Mouse (Mus musculus): Measurements from ENCODE around the gene Cables2. TPM values are rescaled to one million over a fixed set of nuclear protein-coding genes. Genes with fewer than 3 reads are reported as not detected.

Cables2 gene
- polyA plus RNA-seq, 1 experiment from 2014 or later: 22.9 TPM

- Histone ChIP-seq H3K4me1 (ENCODE audit: control insufficient read depth, insufficient read depth, low read length) (no peaks in the 10 kb centered on the region), H3K9ac (ENCODE audit: low read length) (no peak overlapping the region), H3K27me3 (ENCODE audit: control insufficient read depth, insufficient read depth, low read length) (no peaks in the 10 kb centered on the region), H3K9me3 (ENCODE audit: control insufficient read depth, low read length) (no peaks in the 10 kb centered on the region), H3K4me2 (ENCODE audit: low read depth) (no peak overlapping the region), H3K4me3 (ENCODE audit: low read depth, low read length) (no peak overlapping the region), H3K36me3 (ENCODE audit: control insufficient read depth, insufficient read depth, low read length) (no peaks in the 10 kb centered on the region), H3K27ac (ENCODE audit: low read depth, low read length) (no peak overlapping the region)
- WGBS: 88% methylated on average over 5 of the region's 5 CpGs
- DNase-seq (ENCODE audit: low spot score): no peak
- no peak for ATAC-seq (ENCODE audit: insufficient read depth, low FRiP score, low TSS enrichment)
Measured at GRCm38 (mm10) chr2:180291566-180291965, 18.3 kb upstream of the Cables2 start.

GRCm38 (mm10) chr2:180290503-180290902 lies 17.2 kb upstream of the Cables2 start:
- no peak for ATAC-seq (ENCODE audit: insufficient read depth, low FRiP score, low TSS enrichment)
- Histone ChIP-seq H3K9me3 (ENCODE audit: control insufficient read depth, low read length) (no peaks in the 10 kb centered on the region), H3K4me2 (ENCODE audit: low read depth) (no peak overlapping the region), H3K27me3 (ENCODE audit: control insufficient read depth, insufficient read depth, low read length) (no peaks in the 10 kb centered on the region), H3K27ac (ENCODE audit: low read depth, low read length) (no peak overlapping the region), H3K9ac (ENCODE audit: low read length) (no peak overlapping the region), H3K36me3 (ENCODE audit: control insufficient read depth, insufficient read depth, low read length) (no peaks in the 10 kb centered on the region), H3K4me1 (ENCODE audit: control insufficient read depth, insufficient read depth, low read length) (no peaks in the 10 kb centered on the region), H3K4me3 (ENCODE audit: low read depth, low read length) (no peak overlapping the region)
- 73% methylated on average over 6 of the region's 6 CpGs for WGBS
- no peak for DNase-seq (ENCODE audit: low spot score)

- H3K27me3 ChIP-seq (ENCODE audit: control insufficient read depth, insufficient read depth, low read length): no peaks in the 10 kb centered on the region
- H3K9me3 ChIP-seq (ENCODE audit: control insufficient read depth, low read length): no peaks in the 10 kb centered on the region
- H3K9ac ChIP-seq (ENCODE audit: low read length): no peak within 1 kb of the TSS
- H3K4me1 ChIP-seq (ENCODE audit: control insufficient read depth, insufficient read depth, low read length): no peaks in the 10 kb centered on the region
- no peak for ATAC-seq (ENCODE audit: insufficient read depth, low FRiP score, low TSS enrichment)
- 45% methylated on average over 16 of the region's 16 CpGs for WGBS
- no peak for DNase-seq (ENCODE audit: low spot score)
- no peaks in the 10 kb centered on the region for H3K36me3 ChIP-seq (ENCODE audit: control insufficient read depth, insufficient read depth, low read length)
- no peak within 1 kb of the TSS for H3K4me3 ChIP-seq (ENCODE audit: low read depth, low read length)
- H3K27ac ChIP-seq (ENCODE audit: low read depth, low read length): no peak within 1 kb of the TSS
- H3K4me2 ChIP-seq (ENCODE audit: low read depth): no peak within 1 kb of the TSS
Measured at GRCm38 (mm10) chr2:180289440-180290108, 16.3 kb upstream of the Cables2 start, which contains the start of gene Rbbp8nl. TSS of gene Rbbp8nl (minus strand) at chr2:180289879.

GRCm38 (mm10) chr2:180288966-180289365 lies 15.7 kb upstream of the Cables2 start:
- no peak overlapping the region for H3K4me2 ChIP-seq (ENCODE audit: low read depth)
- DNase-seq (ENCODE audit: low spot score): no peak
- ATAC-seq (ENCODE audit: insufficient read depth, low FRiP score, low TSS enrichment): no peak
- no peaks in the 10 kb centered on the region for H3K27me3 ChIP-seq (ENCODE audit: control insufficient read depth, insufficient read depth, low read length)
- H3K9me3 ChIP-seq (ENCODE audit: control insufficient read depth, low read length): no peaks in the 10 kb centered on the region
- no peak overlapping the region for H3K4me3 ChIP-seq (ENCODE audit: low read depth, low read length)
- WGBS: 50% methylated on average over 11 of the region's 11 CpGs
- H3K9ac ChIP-seq (ENCODE audit: low read length): no peak overlapping the region
- H3K4me1 ChIP-seq (ENCODE audit: control insufficient read depth, insufficient read depth, low read length): no peaks in the 10 kb centered on the region
- no peak overlapping the region for H3K27ac ChIP-seq (ENCODE audit: low read depth, low read length)
- H3K36me3 ChIP-seq (ENCODE audit: control insufficient read depth, insufficient read depth, low read length): no peaks in the 10 kb centered on the region

- no peak overlapping the region for H3K9ac ChIP-seq (ENCODE audit: low read length)
- DNase-seq (ENCODE audit: low spot score) (no peak), ATAC-seq (ENCODE audit: insufficient read depth, low FRiP score, low TSS enrichment) (no peak)
- H3K9me3 ChIP-seq (ENCODE audit: control insufficient read depth, low read length): no peaks in the 10 kb centered on the region
- no peak overlapping the region for H3K27ac ChIP-seq (ENCODE audit: low read depth, low read length)
- no peak overlapping the region for H3K4me2 ChIP-seq (ENCODE audit: low read depth)
- H3K4me3 ChIP-seq (ENCODE audit: low read depth, low read length): no peak overlapping the region
- no peaks in the 10 kb centered on the region for H3K4me1 ChIP-seq (ENCODE audit: control insufficient read depth, insufficient read depth, low read length)
- no peaks in the 10 kb centered on the region for H3K36me3 ChIP-seq (ENCODE audit: control insufficient read depth, insufficient read depth, low read length)
- WGBS: 81% methylated on average over 8 of the region's 8 CpGs
- H3K27me3 ChIP-seq (ENCODE audit: control insufficient read depth, insufficient read depth, low read length): no peaks in the 10 kb centered on the region
Measured at GRCm38 (mm10) chr2:180279321-180279720, 6.0 kb upstream of the Cables2 start.

GRCm38 (mm10) chr2:180277773-180278320 lies 4.6 kb upstream of the Cables2 start:
- 69% methylated on average over 8 of the region's 8 CpGs for WGBS
- H3K27ac ChIP-seq (ENCODE audit: low read depth, low read length): no peak overlapping the region
- DNase-seq (ENCODE audit: low spot score): no peak
- no peak for ATAC-seq (ENCODE audit: insufficient read depth, low FRiP score, low TSS enrichment)
- no peaks in the 10 kb centered on the region for H3K4me1 ChIP-seq (ENCODE audit: control insufficient read depth, insufficient read depth, low read length)
- no peak overlapping the region for H3K4me2 ChIP-seq (ENCODE audit: low read depth)
- H3K9me3 ChIP-seq (ENCODE audit: control insufficient read depth, low read length): no peaks in the 10 kb centered on the region
- no peak overlapping the region for H3K4me3 ChIP-seq (ENCODE audit: low read depth, low read length)
- H3K36me3 ChIP-seq (ENCODE audit: control insufficient read depth, insufficient read depth, low read length): no peaks in the 10 kb centered on the region
- H3K9ac ChIP-seq (ENCODE audit: low read length): no peak overlapping the region
- H3K27me3 ChIP-seq (ENCODE audit: control insufficient read depth, insufficient read depth, low read length): no peaks in the 10 kb centered on the region

- DNase-seq (ENCODE audit: low spot score) (no peak), ATAC-seq (ENCODE audit: insufficient read depth, low FRiP score, low TSS enrichment) (no peak)
- Histone ChIP-seq H3K9ac (ENCODE audit: low read length) (no peak overlapping the region), H3K4me2 (ENCODE audit: low read depth) (no peak overlapping the region), H3K4me3 (ENCODE audit: low read depth, low read length) (no peak overlapping the region), H3K27ac (ENCODE audit: low read depth, low read length) (no peak overlapping the region), H3K9me3 (ENCODE audit: control insufficient read depth, low read length) (no peaks in the 10 kb centered on the region), H3K4me1 (ENCODE audit: control insufficient read depth, insufficient read depth, low read length) (peaks cover 8% of the 10 kb centered on the region), H3K27me3 (ENCODE audit: control insufficient read depth, insufficient read depth, low read length) (no peaks in the 10 kb centered on the region), H3K36me3 (ENCODE audit: control insufficient read depth, insufficient read depth, low read length) (no peaks in the 10 kb centered on the region)
- 75% methylated on average over 8 of the region's 8 CpGs for WGBS
Measured at GRCm38 (mm10) chr2:180276851-180277259, 3.6 kb upstream of the Cables2 start.

- ATAC-seq (ENCODE audit: insufficient read depth, low FRiP score, low TSS enrichment) (no peak), DNase-seq (ENCODE audit: low spot score) (no peak)
- Histone ChIP-seq H3K4me2 (ENCODE audit: low read depth) (no peak overlapping the region), H3K27ac (ENCODE audit: low read depth, low read length) (no peak overlapping the region), H3K4me3 (ENCODE audit: low read depth, low read length) (no peak overlapping the region), H3K4me1 (ENCODE audit: control insufficient read depth, insufficient read depth, low read length) (peaks cover 8% of the 10 kb centered on the region), H3K9me3 (ENCODE audit: control insufficient read depth, low read length) (no peaks in the 10 kb centered on the region), H3K36me3 (ENCODE audit: control insufficient read depth, insufficient read depth, low read length) (no peaks in the 10 kb centered on the region), H3K9ac (ENCODE audit: low read length) (no peak overlapping the region), H3K27me3 (ENCODE audit: control insufficient read depth, insufficient read depth, low read length) (no peaks in the 10 kb centered on the region)
- WGBS: 47% methylated on average over 4 of the region's 4 CpGs
Measured at GRCm38 (mm10) chr2:180276385-180276784, 3.1 kb upstream of the Cables2 start.

GRCm38 (mm10) chr2:180275836-180276235 lies 2.5 kb upstream of the Cables2 start:
- no peak overlapping the region for H3K27ac ChIP-seq (ENCODE audit: low read depth, low read length)
- ATAC-seq (ENCODE audit: insufficient read depth, low FRiP score, low TSS enrichment) (0 out of 2 replicates have a peak, but pooled peaks have one; percentile 9), DNase-seq (ENCODE audit: low spot score) (peak; percentile 87)
- no peak overlapping the region for H3K9ac ChIP-seq (ENCODE audit: low read length)
- WGBS: 1% methylated on average over 8 of the region's 8 CpGs
- H3K4me2 ChIP-seq (ENCODE audit: low read depth): no peak overlapping the region
- H3K36me3 ChIP-seq (ENCODE audit: control insufficient read depth, insufficient read depth, low read length): no peaks in the 10 kb centered on the region
- H3K4me3 ChIP-seq (ENCODE audit: low read depth, low read length): no peak overlapping the region
- H3K27me3 ChIP-seq (ENCODE audit: control insufficient read depth, insufficient read depth, low read length): no peaks in the 10 kb centered on the region
- peaks cover 8% of the 10 kb centered on the region for H3K4me1 ChIP-seq (ENCODE audit: control insufficient read depth, insufficient read depth, low read length)
- no peaks in the 10 kb centered on the region for H3K9me3 ChIP-seq (ENCODE audit: control insufficient read depth, low read length)
